Mouse (Mus musculus): Measurements from ENCODE around the gene Tatdn3. TPM values are rescaled to one million over a fixed set of nuclear protein-coding genes. Genes with fewer than 3 reads are reported as not detected.

Gene Tatdn3
- polyA plus RNA-seq, 2 experiments: 15.7 to 27.8 TPM

- no peak for TF ChIP-seq POLR2A (IDR thresholded peaks at IDR 0.05; ENCODE audit: borderline replicate concordance, extremely low read depth, insufficient read depth, insufficient read length)
- DNase-seq (ENCODE audit: low spot score): peak; percentile 7
Observed at GRCm38 (mm10) chr1:191096871-191097681, 34.3 kb upstream of the Tatdn3 start.

GRCm38 (mm10) chr1:191095019-191095418 lies 32.3 kb upstream of the Tatdn3 start:
- ATAC-seq (ENCODE audit: low FRiP score, low read depth) (no peak), DNase-seq (ENCODE audit: low spot score) (no peak)
- 74% methylated on average over 9 of the region's 9 CpGs for WGBS
- Histone ChIP-seq H3K9me3 (ENCODE audit: control insufficient read depth, low read length) (no peaks in the 10 kb centered on the region), H3K4me3 (replicated peaks; ENCODE audit: low read length) (no peak overlapping the region), H3K4me2 (replicated peaks; ENCODE audit: low read depth, low read length, severe bottlenecking) (no peak overlapping the region), H3K36me3 (ENCODE audit: control insufficient read depth, insufficient read depth, low read length) (no peaks in the 10 kb centered on the region), H3K27ac (replicated peaks; ENCODE audit: low read depth, low read length) (no peak overlapping the region), H3K9ac (ENCODE audit: low read depth, low read length, severe bottlenecking) (no peak overlapping the region), H3K4me1 (ENCODE audit: control insufficient read depth, insufficient read depth, low read length) (0 out of 2 replicates have a peak, but pooled peaks cover 3% of the 10 kb centered on the region), H3K27me3 (ENCODE audit: control insufficient read depth, insufficient read depth, low read length) (peaks cover 6% of the 10 kb centered on the region; the same call in 1 of the 2 replicates)
- TF ChIP-seq POLR2A (IDR thresholded peaks at IDR 0.05; ENCODE audit: borderline replicate concordance, extremely low read depth, insufficient read depth, insufficient read length): no peak

More at GRCm38 (mm10) chr1:191096871-191097681, 34.3 kb upstream of the Tatdn3 start:
- 0 out of 2 replicates have a peak, but pooled peaks have one; percentile 32 for ATAC-seq (ENCODE audit: low FRiP score, low read depth)
- no peaks in the 10 kb centered on the region for H3K9me3 ChIP-seq (ENCODE audit: control insufficient read depth, low read length)
- peak overlapping the region; percentile 63; the same call in 1 of the 2 replicates for H3K9ac ChIP-seq (ENCODE audit: low read depth, low read length, severe bottlenecking)
- H3K4me3 ChIP-seq (replicated peaks; ENCODE audit: low read length): peak overlapping the region; percentile 67
- no peak overlapping the region for H3K27ac ChIP-seq (replicated peaks; ENCODE audit: low read depth, low read length)
- peaks cover 6% of the 10 kb centered on the region; the same call in 1 of the 2 replicates for H3K27me3 ChIP-seq (ENCODE audit: control insufficient read depth, insufficient read depth, low read length)
- WGBS: 39% methylated on average over 14 of the region's 14 CpGs
- no peaks in the 10 kb centered on the region for H3K36me3 ChIP-seq (ENCODE audit: control insufficient read depth, insufficient read depth, low read length)
- peak overlapping the region; percentile 97 for H3K4me2 ChIP-seq (replicated peaks; ENCODE audit: low read depth, low read length, severe bottlenecking)
- H3K4me1 ChIP-seq (ENCODE audit: control insufficient read depth, insufficient read depth, low read length): 0 out of 2 replicates have a peak, but pooled peaks cover 3% of the 10 kb centered on the region

- Histone ChIP-seq H3K4me1 (ENCODE audit: control insufficient read depth, insufficient read depth, low read length) (0 out of 2 replicates have a peak, but pooled peaks cover 1% of the 10 kb centered on the region), H3K36me3 (ENCODE audit: control insufficient read depth, insufficient read depth, low read length) (no peaks in the 10 kb centered on the region), H3K9ac (ENCODE audit: low read depth, low read length, severe bottlenecking) (no peak overlapping the region), H3K9me3 (ENCODE audit: control insufficient read depth, low read length) (no peaks in the 10 kb centered on the region), H3K4me3 (replicated peaks; ENCODE audit: low read length) (no peak overlapping the region), H3K27ac (replicated peaks; ENCODE audit: low read depth, low read length) (no peak overlapping the region), H3K27me3 (ENCODE audit: control insufficient read depth, insufficient read depth, low read length) (peaks cover 3% of the 10 kb centered on the region; the same call in 1 of the 2 replicates), H3K4me2 (replicated peaks; ENCODE audit: low read depth, low read length, severe bottlenecking) (no peak overlapping the region)
- TF ChIP-seq POLR2A (IDR thresholded peaks at IDR 0.05; ENCODE audit: borderline replicate concordance, extremely low read depth, insufficient read depth, insufficient read length): no peak
- DNase-seq (ENCODE audit: low spot score) (no peak), ATAC-seq (ENCODE audit: low FRiP score, low read depth) (no peak)
- WGBS: 81% methylated on average over 5 of the region's 5 CpGs
Observed at GRCm38 (mm10) chr1:191093578-191093977, 30.8 kb upstream of the Tatdn3 start.

- TF ChIP-seq POLR2A (IDR thresholded peaks at IDR 0.05; ENCODE audit: borderline replicate concordance, extremely low read depth, insufficient read depth, insufficient read length): no peak
- no peak overlapping the region for H3K4me2 ChIP-seq (replicated peaks; ENCODE audit: low read depth, low read length, severe bottlenecking)
- H3K4me1 ChIP-seq (ENCODE audit: control insufficient read depth, insufficient read depth, low read length): no peaks in the 10 kb centered on the region
- no peaks in the 10 kb centered on the region for H3K36me3 ChIP-seq (ENCODE audit: control insufficient read depth, insufficient read depth, low read length)
- H3K27ac ChIP-seq (replicated peaks; ENCODE audit: low read depth, low read length): no peak overlapping the region
- H3K9ac ChIP-seq (ENCODE audit: low read depth, low read length, severe bottlenecking): no peak overlapping the region
- WGBS: 79% methylated on average over 8 of the region's 8 CpGs
- DNase-seq (ENCODE audit: low spot score) (no peak), ATAC-seq (ENCODE audit: low FRiP score, low read depth) (no peak)
- no peak overlapping the region for H3K4me3 ChIP-seq (replicated peaks; ENCODE audit: low read length)
- H3K27me3 ChIP-seq (ENCODE audit: control insufficient read depth, insufficient read depth, low read length): no peaks in the 10 kb centered on the region
- no peaks in the 10 kb centered on the region for H3K9me3 ChIP-seq (ENCODE audit: control insufficient read depth, low read length)
Observed at GRCm38 (mm10) chr1:191092050-191092449, 29.3 kb upstream of the Tatdn3 start.

DNA sequence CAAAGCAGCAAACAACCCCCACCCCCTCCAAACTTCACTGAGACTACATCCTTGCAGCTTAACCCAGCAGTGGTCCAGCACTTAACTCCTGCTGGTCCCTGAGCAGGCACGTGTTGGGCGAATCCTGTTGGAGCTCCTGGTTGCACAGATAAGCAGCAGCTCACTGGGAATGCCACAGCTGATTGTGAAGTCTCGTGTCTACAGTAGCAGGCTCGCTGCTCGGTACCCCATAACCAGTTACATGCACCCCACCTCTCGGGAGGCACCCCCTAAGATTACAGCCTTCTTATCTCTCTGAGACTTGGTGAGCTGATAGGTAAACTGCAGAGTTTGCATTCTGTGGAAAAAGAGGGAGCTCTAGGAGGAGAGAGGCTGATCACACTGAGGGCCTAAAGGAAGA lies 26.6 kb upstream of the Tatdn3 start:
- Histone ChIP-seq H3K9ac (ENCODE audit: low read depth, low read length, severe bottlenecking) (no peak overlapping the region), H3K9me3 (ENCODE audit: control insufficient read depth, low read length) (no peaks in the 10 kb centered on the region), H3K27ac (replicated peaks; ENCODE audit: low read depth, low read length) (no peak overlapping the region), H3K36me3 (ENCODE audit: control insufficient read depth, insufficient read depth, low read length) (peaks cover 8% of the 10 kb centered on the region), H3K4me3 (replicated peaks; ENCODE audit: low read length) (no peak overlapping the region), H3K4me1 (ENCODE audit: control insufficient read depth, insufficient read depth, low read length) (no peaks in the 10 kb centered on the region), H3K4me2 (replicated peaks; ENCODE audit: low read depth, low read length, severe bottlenecking) (no peak overlapping the region), H3K27me3 (ENCODE audit: control insufficient read depth, insufficient read depth, low read length) (no peaks in the 10 kb centered on the region)
- ATAC-seq (ENCODE audit: low FRiP score, low read depth) (no peak), DNase-seq (ENCODE audit: low spot score) (no peak)
- 73% methylated on average over 6 of the region's 6 CpGs for WGBS
- no peak for TF ChIP-seq POLR2A (IDR thresholded peaks at IDR 0.05; ENCODE audit: borderline replicate concordance, extremely low read depth, insufficient read depth, insufficient read length)

Measured in limb, embryonic 14.5 days (tissue).